Mouse (Mus musculus): ENCODE measurements around the gene Dnajb2. TPM values are rescaled to one million over a fixed set of nuclear protein-coding genes. Genes with fewer than 3 reads are reported as not detected.

Dnajb2 gene
- polyA plus RNA-seq, 1 experiment from 2014 or later = 31.3 TPM

DNA sequence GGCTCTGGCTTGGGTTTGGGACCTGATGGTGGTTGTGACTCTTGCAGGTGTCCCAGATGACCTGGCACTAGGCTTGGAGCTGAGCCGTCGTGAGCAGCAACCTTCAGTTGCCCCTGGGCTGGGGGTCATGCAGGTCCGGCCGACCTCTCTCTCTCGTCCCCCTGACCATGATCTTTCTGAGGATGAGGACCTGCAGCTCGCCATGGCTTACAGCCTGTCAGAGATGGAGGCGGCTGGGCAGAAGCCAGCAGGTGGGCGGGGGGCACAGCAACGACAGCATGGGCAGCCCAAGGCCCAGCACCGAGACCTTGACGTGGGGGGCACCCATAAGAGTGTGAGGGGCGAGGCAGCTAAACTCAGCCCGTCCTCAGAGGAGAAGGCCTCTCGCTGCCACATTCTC lies 7.2 kb downstream of the Dnajb2 start:
- ATAC-seq (ENCODE audit: insufficient read depth, low FRiP score) = no peak
- no peak overlapping the region for H3K4me2 ChIP-seq (ENCODE audit: low read depth, low read length)

DNA sequence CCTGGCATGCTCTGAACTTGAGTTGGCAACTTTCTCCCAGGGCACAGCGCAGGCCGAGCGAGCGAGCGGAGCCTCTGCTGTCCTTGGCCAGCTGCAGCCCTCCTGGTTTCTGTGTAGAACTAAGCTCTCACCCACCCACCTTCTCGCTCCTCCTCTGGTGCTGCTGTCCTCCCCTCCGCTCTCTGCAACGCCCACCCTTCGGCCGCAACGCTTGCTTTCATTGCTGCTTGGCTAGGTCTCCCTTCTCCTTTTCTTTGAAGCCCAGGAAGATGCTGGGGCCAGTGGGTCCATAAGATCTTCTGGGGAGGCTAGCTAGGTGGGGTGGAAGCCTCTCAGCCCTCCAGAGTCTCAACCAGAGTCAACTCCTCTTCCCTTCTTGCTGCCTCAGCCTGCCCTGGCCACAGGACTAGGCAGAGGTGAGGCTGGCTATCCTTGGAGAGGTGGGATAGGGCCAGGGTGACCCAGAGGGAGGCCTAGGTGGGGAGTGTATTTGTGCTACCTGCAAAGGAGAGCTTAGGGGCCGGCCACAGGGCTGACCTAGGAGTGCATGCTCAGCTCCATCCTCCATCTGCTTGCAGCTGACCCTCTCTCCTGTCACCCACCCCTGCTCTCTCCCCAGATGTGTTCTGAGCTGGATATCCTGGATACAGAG lies 8.1 kb downstream of the Dnajb2 start:
- ATAC-seq (ENCODE audit: insufficient read depth, low FRiP score) = no peak

More for the DNA sequence above, 7.2 kb downstream of the Dnajb2 start:
- H3K9me3 ChIP-seq (replicated peaks; ENCODE audit: control insufficient read depth, low read length) = no peaks in the 10 kb centered on the region
- H3K4me3 ChIP-seq (replicated peaks; ENCODE audit: low read length) = no peak overlapping the region
- H3K36me3 ChIP-seq (ENCODE audit: control insufficient read depth, insufficient read depth, low read length) = peaks cover 11% of the 10 kb centered on the region; the same call in 1 of the 2 replicates
- H3K27me3 ChIP-seq (ENCODE audit: control insufficient read depth, insufficient read depth, low read length) = no peaks in the 10 kb centered on the region
- WGBS = 89% methylated on average over 14 of the region's 14 CpGs
- H3K27ac ChIP-seq (ENCODE audit: low read length) = no peak overlapping the region
- H3K9ac ChIP-seq (ENCODE audit: low read length) = no peak overlapping the region
- peaks cover 9% of the 10 kb centered on the region for H3K4me1 ChIP-seq (ENCODE audit: control insufficient read depth, insufficient read depth, low read length)

DNA sequence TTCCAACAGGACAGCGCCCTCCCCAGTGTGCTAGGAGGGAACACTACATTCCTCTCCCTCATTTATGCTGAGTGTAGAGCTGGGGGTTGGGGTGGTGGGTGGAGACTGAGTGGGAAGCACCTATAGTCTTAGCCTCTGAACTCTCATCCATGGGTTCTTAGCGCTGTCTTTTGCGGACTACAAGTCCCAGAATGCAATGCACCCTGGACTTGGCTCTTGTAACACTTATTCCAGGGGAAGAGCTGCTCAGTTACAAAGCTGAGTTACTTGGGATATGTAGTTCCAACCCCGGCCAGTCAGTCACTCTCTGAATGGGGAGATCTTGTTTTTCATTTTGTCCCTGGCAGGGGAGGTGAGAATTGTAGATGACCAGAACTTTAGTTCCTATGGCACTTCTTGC lies 8.6 kb downstream of the Dnajb2 start:
- ATAC-seq (ENCODE audit: insufficient read depth, low FRiP score) = peak; percentile 27; the same call in 1 of the 2 replicates
- Histone ChIP-seq H3K9me3 (replicated peaks; ENCODE audit: control insufficient read depth, low read length) (no peaks in the 10 kb centered on the region), H3K9ac (ENCODE audit: low read length) (no peak overlapping the region), H3K4me1 (ENCODE audit: control insufficient read depth, insufficient read depth, low read length) (peaks cover 9% of the 10 kb centered on the region), H3K27ac (ENCODE audit: low read length) (no peak overlapping the region), H3K27me3 (ENCODE audit: control insufficient read depth, insufficient read depth, low read length) (no peaks in the 10 kb centered on the region), H3K4me2 (ENCODE audit: low read depth, low read length) (no peak overlapping the region), H3K36me3 (ENCODE audit: control insufficient read depth, insufficient read depth, low read length) (peaks cover 8% of the 10 kb centered on the region; the same call in 1 of the 2 replicates), H3K4me3 (replicated peaks; ENCODE audit: low read length) (no peak overlapping the region)
- WGBS = 17% methylated on average over 4 of the region's 4 CpGs

More for the DNA sequence above, 8.1 kb downstream of the Dnajb2 start:
- H3K9me3 ChIP-seq (replicated peaks; ENCODE audit: control insufficient read depth, low read length) = no peaks in the 10 kb centered on the region
- no peak overlapping the region for H3K27ac ChIP-seq (ENCODE audit: low read length)
- peaks cover 11% of the 10 kb centered on the region; the same call in 1 of the 2 replicates for H3K36me3 ChIP-seq (ENCODE audit: control insufficient read depth, insufficient read depth, low read length)
- 93% methylated on average over 12 of the region's 12 CpGs for WGBS
- H3K4me3 ChIP-seq (replicated peaks; ENCODE audit: low read length) = no peak overlapping the region
- peaks cover 9% of the 10 kb centered on the region for H3K4me1 ChIP-seq (ENCODE audit: control insufficient read depth, insufficient read depth, low read length)
- no peak overlapping the region for H3K9ac ChIP-seq (ENCODE audit: low read length)
- H3K4me2 ChIP-seq (ENCODE audit: low read depth, low read length) = no peak overlapping the region
- no peaks in the 10 kb centered on the region for H3K27me3 ChIP-seq (ENCODE audit: control insufficient read depth, insufficient read depth, low read length)

DNA sequence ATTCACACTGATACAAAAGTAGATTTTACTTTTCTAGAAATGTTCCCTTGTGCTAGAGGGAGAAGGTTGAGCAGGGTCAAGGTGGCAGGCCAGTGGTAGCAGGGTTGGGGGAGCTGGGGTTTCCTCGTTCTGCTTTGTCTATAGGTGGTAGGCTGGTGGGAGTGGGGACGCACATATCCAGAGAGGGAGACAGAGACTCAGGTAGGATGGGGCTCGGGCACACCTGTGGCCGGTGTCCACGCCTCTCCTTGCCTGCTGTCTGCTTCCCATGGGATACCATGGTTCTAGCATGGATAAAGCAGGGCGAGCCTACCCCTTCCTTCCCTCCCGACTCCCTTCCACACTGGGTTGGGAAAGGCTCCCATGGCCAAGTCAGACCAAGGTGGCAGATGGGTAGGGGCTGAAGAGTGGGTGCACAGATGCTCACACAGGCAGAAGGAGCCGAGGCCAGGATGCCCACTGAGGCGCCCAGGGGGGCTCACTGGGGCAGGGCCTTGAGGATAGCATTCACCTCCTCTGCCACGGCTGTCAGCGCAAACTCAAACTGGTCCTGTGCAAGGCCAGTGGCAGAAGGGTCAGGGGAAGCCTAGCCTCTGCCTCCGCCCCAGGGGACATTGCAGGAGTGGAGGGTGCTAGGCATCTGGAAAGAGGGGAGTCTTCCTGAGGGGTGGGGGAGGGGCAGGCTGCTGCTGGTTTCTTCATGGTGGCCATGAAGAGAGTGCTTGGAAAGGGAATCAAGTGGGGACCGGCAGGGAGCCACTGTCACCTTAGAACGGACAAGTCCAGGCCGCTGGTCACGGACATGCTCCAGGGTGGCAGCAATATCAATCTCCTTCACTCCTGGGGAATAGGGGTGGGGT lies 11.1 kb downstream of the Dnajb2 start:
- ATAC-seq (ENCODE audit: insufficient read depth, low FRiP score) = no peak
- Histone ChIP-seq H3K27ac (ENCODE audit: low read length) (peak overlapping the region; percentile 12; the same call in 1 of the 2 replicates), H3K4me2 (ENCODE audit: low read depth, low read length) (no peak overlapping the region), H3K36me3 (ENCODE audit: control insufficient read depth, insufficient read depth, low read length) (0 out of 2 replicates have a peak, but pooled peaks cover 4% of the 10 kb centered on the region), H3K9ac (ENCODE audit: low read length) (peak overlapping the region; percentile 25; the same call in 1 of the 2 replicates), H3K4me3 (replicated peaks; ENCODE audit: low read length) (no peak overlapping the region), H3K4me1 (ENCODE audit: control insufficient read depth, insufficient read depth, low read length) (peaks cover 12% of the 10 kb centered on the region), H3K27me3 (ENCODE audit: control insufficient read depth, insufficient read depth, low read length) (no peaks in the 10 kb centered on the region), H3K9me3 (replicated peaks; ENCODE audit: control insufficient read depth, low read length) (no peaks in the 10 kb centered on the region)
- 78% methylated on average over 16 of the region's 16 CpGs for whole genome bisulfite sequencing

DNA sequence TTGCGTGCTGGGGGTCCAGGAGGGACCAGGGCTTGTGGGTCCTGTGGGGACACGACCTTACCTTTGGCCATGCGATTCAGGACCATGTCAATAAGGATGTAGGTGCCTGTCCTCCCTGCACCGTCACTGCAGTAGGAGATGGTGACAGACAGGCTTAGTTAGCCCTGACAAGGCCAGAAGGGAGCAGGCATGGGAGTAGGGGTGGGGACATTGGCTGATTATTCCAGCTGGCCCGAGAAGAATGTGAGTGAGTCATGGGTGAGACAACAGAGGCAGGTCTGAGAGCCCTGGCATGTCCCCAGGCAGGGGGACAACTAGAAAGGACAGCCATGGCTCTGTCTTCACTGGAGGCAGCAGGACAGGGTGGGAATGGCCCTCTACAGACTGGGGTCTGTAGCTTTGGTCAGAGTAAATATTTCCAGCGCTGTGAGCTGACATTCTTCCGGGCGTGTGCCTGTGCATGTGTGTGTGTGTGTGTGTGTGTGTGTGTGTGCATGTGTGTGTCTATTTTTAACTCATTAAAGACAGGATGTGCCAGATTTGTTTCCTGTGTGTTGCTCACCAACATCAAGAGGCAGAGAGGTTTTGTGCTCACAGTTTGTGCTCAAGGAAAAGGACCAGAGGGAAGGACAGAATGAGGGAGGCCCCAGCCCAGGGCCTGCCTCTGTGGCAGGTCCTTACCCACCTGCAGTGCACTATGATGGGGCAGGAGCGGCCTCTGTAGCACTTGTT lies 12.0 kb downstream of the Dnajb2 start:
- peak overlapping the region; percentile 12; the same call in 1 of the 2 replicates for H3K27ac ChIP-seq (ENCODE audit: low read length)
- no peak overlapping the region for H3K4me2 ChIP-seq (ENCODE audit: low read depth, low read length)

DNA sequence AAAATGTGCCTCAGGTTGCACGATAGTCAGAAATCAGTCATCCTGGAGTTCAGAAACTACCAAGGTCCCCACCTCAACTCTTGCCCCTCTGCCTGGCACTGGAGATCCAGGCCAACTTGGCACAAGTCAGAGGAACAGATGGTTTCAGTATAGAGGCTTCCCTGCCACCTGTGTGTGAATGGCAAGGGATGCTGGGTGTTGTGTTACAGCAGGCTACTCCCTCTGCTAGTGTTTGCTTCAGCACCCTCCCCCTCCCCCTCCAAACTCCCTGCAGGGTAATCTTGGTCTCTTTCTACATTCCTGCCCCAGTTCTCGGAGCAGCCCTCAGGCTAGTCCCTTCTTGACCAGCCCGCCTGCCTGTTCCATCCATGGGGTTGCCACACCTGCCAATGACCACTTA lies 14.3 kb downstream of the Dnajb2 start:
- no peaks in the 10 kb centered on the region for H3K36me3 ChIP-seq (ENCODE audit: control insufficient read depth, insufficient read depth, low read length)
- H3K9me3 ChIP-seq (replicated peaks; ENCODE audit: control insufficient read depth, low read length) = no peaks in the 10 kb centered on the region
- peaks cover 12% of the 10 kb centered on the region for H3K4me1 ChIP-seq (ENCODE audit: control insufficient read depth, insufficient read depth, low read length)
- no peak overlapping the region for H3K4me3 ChIP-seq (replicated peaks; ENCODE audit: low read length)
- H3K27me3 ChIP-seq (ENCODE audit: control insufficient read depth, insufficient read depth, low read length) = no peaks in the 10 kb centered on the region
- ATAC-seq (ENCODE audit: insufficient read depth, low FRiP score) = no peak
- no peak overlapping the region for H3K9ac ChIP-seq (ENCODE audit: low read length)
- no peak overlapping the region for H3K27ac ChIP-seq (ENCODE audit: low read length)
- no peak overlapping the region for H3K4me2 ChIP-seq (ENCODE audit: low read depth, low read length)
- 64% methylated on average over 3 of the region's 3 CpGs for WGBS

More for the DNA sequence above, 12.0 kb downstream of the Dnajb2 start:
- ATAC-seq (ENCODE audit: insufficient read depth, low FRiP score) = peak; percentile 61
- WGBS = 41% methylated on average over 9 of the region's 9 CpGs
- Histone ChIP-seq H3K27me3 (ENCODE audit: control insufficient read depth, insufficient read depth, low read length) (no peaks in the 10 kb centered on the region), H3K9me3 (replicated peaks; ENCODE audit: control insufficient read depth, low read length) (no peaks in the 10 kb centered on the region), H3K36me3 (ENCODE audit: control insufficient read depth, insufficient read depth, low read length) (0 out of 2 replicates have a peak, but pooled peaks cover 4% of the 10 kb centered on the region), H3K9ac (ENCODE audit: low read length) (peak overlapping the region; percentile 25; the same call in 1 of the 2 replicates), H3K4me1 (ENCODE audit: control insufficient read depth, insufficient read depth, low read length) (peaks cover 12% of the 10 kb centered on the region), H3K4me3 (replicated peaks; ENCODE audit: low read length) (no peak overlapping the region)

DNA sequence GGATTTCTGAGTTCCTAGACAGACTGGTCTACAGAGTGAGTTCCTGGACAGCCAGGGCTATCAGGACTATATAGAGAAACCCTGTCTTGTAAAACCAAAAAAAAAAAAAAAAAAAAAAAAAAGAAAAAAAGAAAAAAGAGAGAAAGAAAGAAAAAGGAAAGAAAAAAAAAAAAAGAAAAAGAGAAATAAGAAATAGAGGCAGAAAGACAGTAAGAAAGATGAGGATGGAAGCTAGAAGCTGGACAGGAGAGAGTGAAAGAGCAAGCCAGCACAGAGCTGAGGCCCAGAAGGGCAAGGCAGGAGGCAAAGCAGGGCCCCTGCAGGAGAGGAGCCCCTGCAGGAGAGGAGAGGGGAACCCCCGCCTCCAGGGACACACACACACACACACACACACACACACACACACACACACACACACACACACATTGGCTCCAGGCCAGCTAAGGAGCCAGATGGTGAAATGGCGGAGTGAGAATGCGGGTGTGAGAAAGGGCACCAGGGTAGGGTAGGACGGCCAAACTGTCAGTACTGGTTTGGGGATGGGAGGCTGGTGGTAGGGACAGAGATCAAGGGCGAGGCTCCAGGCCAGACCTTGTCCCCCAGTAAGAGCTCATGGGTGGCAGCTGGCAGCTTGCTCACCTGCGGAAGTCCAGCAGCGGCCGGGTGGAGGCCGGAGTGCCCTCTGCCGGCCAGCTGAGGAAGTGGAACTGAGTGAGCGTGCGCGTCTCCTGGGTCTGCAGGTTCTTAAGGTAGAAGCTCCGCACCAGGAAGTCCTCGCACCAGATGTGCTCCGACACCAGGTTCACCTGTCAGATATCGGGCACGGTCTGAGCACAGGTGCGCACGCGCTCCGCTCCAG lies 15.1 kb downstream of the Dnajb2 start:
- Histone ChIP-seq H3K4me3 (replicated peaks; ENCODE audit: low read length) (peak overlapping the region; percentile 29), H3K36me3 (ENCODE audit: control insufficient read depth, insufficient read depth, low read length) (no peaks in the 10 kb centered on the region), H3K27me3 (ENCODE audit: control insufficient read depth, insufficient read depth, low read length) (no peaks in the 10 kb centered on the region), H3K9me3 (replicated peaks; ENCODE audit: control insufficient read depth, low read length) (no peaks in the 10 kb centered on the region), H3K4me1 (ENCODE audit: control insufficient read depth, insufficient read depth, low read length) (peaks cover 12% of the 10 kb centered on the region), H3K4me2 (ENCODE audit: low read depth, low read length) (peak overlapping the region; percentile 50), H3K27ac (ENCODE audit: low read length) (no peak overlapping the region), H3K9ac (ENCODE audit: low read length) (peak overlapping the region; percentile 66)
- 3% methylated on average over 21 of the region's 22 CpGs for WGBS
- ATAC-seq (ENCODE audit: insufficient read depth, low FRiP score) = peak; percentile 72

DNA sequence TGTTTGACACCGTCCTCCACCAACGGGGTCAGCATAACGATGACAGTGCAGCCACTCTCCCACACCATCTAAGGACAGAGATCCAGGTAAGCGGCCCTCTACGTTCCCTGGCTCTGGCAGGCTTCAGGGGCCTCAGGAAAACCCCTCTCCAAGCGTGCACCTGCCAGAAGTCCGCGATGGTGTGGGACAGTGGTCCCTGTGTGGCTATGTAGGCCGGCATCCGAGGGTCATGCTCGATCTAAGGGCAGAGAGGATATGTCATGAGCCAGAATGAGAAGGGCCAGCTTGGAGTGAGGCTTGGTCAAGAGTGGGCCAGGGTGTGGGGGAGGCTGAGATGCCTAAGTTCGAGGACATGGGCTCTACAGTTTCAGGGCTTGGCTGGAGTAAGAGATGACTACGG lies 16.1 kb downstream of the Dnajb2 start:
- Histone ChIP-seq H3K4me1 (ENCODE audit: control insufficient read depth, insufficient read depth, low read length) (peaks cover 12% of the 10 kb centered on the region), H3K4me3 (replicated peaks; ENCODE audit: low read length) (no peak overlapping the region), H3K36me3 (ENCODE audit: control insufficient read depth, insufficient read depth, low read length) (no peaks in the 10 kb centered on the region), H3K4me2 (ENCODE audit: low read depth, low read length) (no peak overlapping the region), H3K27ac (ENCODE audit: low read length) (no peak overlapping the region), H3K9me3 (replicated peaks; ENCODE audit: control insufficient read depth, low read length) (no peaks in the 10 kb centered on the region), H3K27me3 (ENCODE audit: control insufficient read depth, insufficient read depth, low read length) (no peaks in the 10 kb centered on the region), H3K9ac (ENCODE audit: low read length) (no peak overlapping the region)
- no peak for ATAC-seq (ENCODE audit: insufficient read depth, low FRiP score)
- 70% methylated on average over 13 of the region's 13 CpGs for WGBS

All from stomach, embryonic 16.5 days (tissue).